Mouse (Mus musculus): ENCODE results near the gene Tm6sf2. TPM values are rescaled to one million over a fixed set of nuclear protein-coding genes. Genes with fewer than 3 reads are reported as not detected.

Tm6sf2 gene
- polyA plus RNA-seq (2012; fragmentation: generic; extraction: Trizol), result 0.57 TPM
- long read RNA-seq, experiment 1, result 0 reads
- long read RNA-seq, experiment 2, result 0 reads

- TF ChIP-seq MYOG (IDR thresholded peaks at IDR 0.05; ENCODE audit: control insufficient read depth, extremely low read depth, insufficient read length) (no peak), CTCF (IDR thresholded peaks at IDR 0.05; ENCODE audit: control insufficient read depth, insufficient read depth, insufficient read length) (no peak), FOSL1 (IDR thresholded peaks at IDR 0.05; ENCODE audit: insufficient read depth, low read length, poor library complexity, severe bottlenecking) (no peak), MYOD1 (IDR thresholded peaks at IDR 0.05; ENCODE audit: control insufficient read depth, insufficient read length, low read depth) (no peak), MAX (IDR thresholded peaks at IDR 0.05) (no peak), USF1 (IDR thresholded peaks at IDR 0.05; ENCODE audit: low read depth) (no peak), CEBPB (IDR thresholded peaks at IDR 0.05; ENCODE audit: low read depth) (no peak)
- Histone ChIP-seq H3K79me3 (ENCODE audit: low read depth) (no peaks in the 10 kb centered on the region), H3K36me3 (ENCODE audit: control insufficient read depth, insufficient read depth) (peaks cover 20% of the 10 kb centered on the region), H3K4me3 (ENCODE audit: insufficient read depth, poor library complexity, severe bottlenecking) (no peak within 1 kb of the TSS), H3ac (ENCODE audit: control insufficient read depth, insufficient read length, low read depth) (no peak within 1 kb of the TSS), H3K27me3 (ENCODE audit: control insufficient read depth, insufficient read depth, insufficient read length) (no peaks in the 10 kb centered on the region), H3K79me2 (ENCODE audit: control insufficient read depth, insufficient read depth) (no peaks in the 10 kb centered on the region)
These were observed at the start of gene Tm6sf2 for GRCm38 (mm10) chr8:70072441-70073069. TSS of gene Tm6sf2 (plus strand) at chr8:70072924.

- Histone ChIP-seq H3K79me3 (ENCODE audit: low read depth) (no peaks in the 10 kb centered on the region), H3K36me3 (ENCODE audit: control insufficient read depth, insufficient read depth) (peaks cover 66% of the 10 kb centered on the region), H3K27me3 (ENCODE audit: control insufficient read depth, insufficient read depth, insufficient read length) (no peaks in the 10 kb centered on the region), H3ac (ENCODE audit: control insufficient read depth, insufficient read length, low read depth) (no peak overlapping the region), H3K4me3 (ENCODE audit: insufficient read depth, poor library complexity, severe bottlenecking) (no peak overlapping the region), H3K79me2 (ENCODE audit: control insufficient read depth, insufficient read depth) (no peaks in the 10 kb centered on the region)
- no peak for TF ChIP-seq FOSL1 (IDR thresholded peaks at IDR 0.05; ENCODE audit: insufficient read depth, low read length, poor library complexity, severe bottlenecking)
- no peak for TF ChIP-seq USF1 (IDR thresholded peaks at IDR 0.05; ENCODE audit: low read depth)
- TF ChIP-seq CEBPB (IDR thresholded peaks at IDR 0.05; ENCODE audit: low read depth), result no peak
- TF ChIP-seq MYOG (IDR thresholded peaks at IDR 0.05; ENCODE audit: control insufficient read depth, extremely low read depth, insufficient read length), result no peak
- TF ChIP-seq CTCF (IDR thresholded peaks at IDR 0.05; ENCODE audit: control insufficient read depth, insufficient read depth, insufficient read length), result no peak
- no peak for TF ChIP-seq MYOD1 (IDR thresholded peaks at IDR 0.05; ENCODE audit: control insufficient read depth, insufficient read length, low read depth)
- no peak for TF ChIP-seq MAX (IDR thresholded peaks at IDR 0.05)
These were observed 49.1 kb upstream of the Tm6sf2 start for GRCm38 (mm10) chr8:70023596-70023995.

GRCm38 (mm10) chr8:70026151-70026550 lies 46.6 kb upstream of the Tm6sf2 start:
- TF ChIP-seq FOSL1 (IDR thresholded peaks at IDR 0.05; ENCODE audit: insufficient read depth, low read length, poor library complexity, severe bottlenecking) (no peak), MAX (IDR thresholded peaks at IDR 0.05) (no peak), USF1 (IDR thresholded peaks at IDR 0.05; ENCODE audit: low read depth) (no peak), CTCF (IDR thresholded peaks at IDR 0.05; ENCODE audit: control insufficient read depth, insufficient read depth, insufficient read length) (no peak), CEBPB (IDR thresholded peaks at IDR 0.05; ENCODE audit: low read depth) (no peak), MYOG (IDR thresholded peaks at IDR 0.05; ENCODE audit: control insufficient read depth, extremely low read depth, insufficient read length) (no peak), MYOD1 (IDR thresholded peaks at IDR 0.05; ENCODE audit: control insufficient read depth, insufficient read length, low read depth) (no peak)
- Histone ChIP-seq H3K36me3 (ENCODE audit: control insufficient read depth, insufficient read depth) (peaks cover 48% of the 10 kb centered on the region), H3K27me3 (ENCODE audit: control insufficient read depth, insufficient read depth, insufficient read length) (no peaks in the 10 kb centered on the region), H3ac (ENCODE audit: control insufficient read depth, insufficient read length, low read depth) (no peak overlapping the region), H3K79me3 (ENCODE audit: low read depth) (peaks cover 2% of the 10 kb centered on the region), H3K79me2 (ENCODE audit: control insufficient read depth, insufficient read depth) (no peaks in the 10 kb centered on the region), H3K4me3 (ENCODE audit: insufficient read depth, poor library complexity, severe bottlenecking) (no peak overlapping the region)

GRCm38 (mm10) chr8:70030255-70030654 lies 42.5 kb upstream of the Tm6sf2 start:
- Histone ChIP-seq H3K36me3 (ENCODE audit: control insufficient read depth, insufficient read depth) (peaks cover 23% of the 10 kb centered on the region), H3K27me3 (ENCODE audit: control insufficient read depth, insufficient read depth, insufficient read length) (no peaks in the 10 kb centered on the region), H3ac (ENCODE audit: control insufficient read depth, insufficient read length, low read depth) (no peak overlapping the region), H3K4me3 (ENCODE audit: insufficient read depth, poor library complexity, severe bottlenecking) (no peak overlapping the region), H3K79me3 (ENCODE audit: low read depth) (peaks cover 20% of the 10 kb centered on the region), H3K79me2 (ENCODE audit: control insufficient read depth, insufficient read depth) (peaks cover 27% of the 10 kb centered on the region)
- no peak for TF ChIP-seq MYOG (IDR thresholded peaks at IDR 0.05; ENCODE audit: control insufficient read depth, extremely low read depth, insufficient read length)
- no peak for TF ChIP-seq CTCF (IDR thresholded peaks at IDR 0.05; ENCODE audit: control insufficient read depth, insufficient read depth, insufficient read length)
- no peak for TF ChIP-seq MAX (IDR thresholded peaks at IDR 0.05)
- no peak for TF ChIP-seq CEBPB (IDR thresholded peaks at IDR 0.05; ENCODE audit: low read depth)
- no peak for TF ChIP-seq USF1 (IDR thresholded peaks at IDR 0.05; ENCODE audit: low read depth)
- no peak for TF ChIP-seq MYOD1 (IDR thresholded peaks at IDR 0.05; ENCODE audit: control insufficient read depth, insufficient read length, low read depth)
- TF ChIP-seq FOSL1 (IDR thresholded peaks at IDR 0.05; ENCODE audit: insufficient read depth, low read length, poor library complexity, severe bottlenecking), result no peak

GRCm38 (mm10) chr8:70037994-70038393 lies 34.7 kb upstream of the Tm6sf2 start:
- Histone ChIP-seq H3K4me3 (ENCODE audit: insufficient read depth, poor library complexity, severe bottlenecking) (no peak overlapping the region), H3K27me3 (ENCODE audit: control insufficient read depth, insufficient read depth, insufficient read length) (no peaks in the 10 kb centered on the region), H3ac (ENCODE audit: control insufficient read depth, insufficient read length, low read depth) (no peak overlapping the region), H3K79me3 (ENCODE audit: low read depth) (peaks cover 73% of the 10 kb centered on the region), H3K79me2 (ENCODE audit: control insufficient read depth, insufficient read depth) (peaks cover 98% of the 10 kb centered on the region), H3K36me3 (ENCODE audit: control insufficient read depth, insufficient read depth) (no peaks in the 10 kb centered on the region)
- TF ChIP-seq MYOG (IDR thresholded peaks at IDR 0.05; ENCODE audit: control insufficient read depth, extremely low read depth, insufficient read length) (no peak), FOSL1 (IDR thresholded peaks at IDR 0.05; ENCODE audit: insufficient read depth, low read length, poor library complexity, severe bottlenecking) (no peak), CTCF (IDR thresholded peaks at IDR 0.05; ENCODE audit: control insufficient read depth, insufficient read depth, insufficient read length) (no peak), USF1 (IDR thresholded peaks at IDR 0.05; ENCODE audit: low read depth) (no peak), MYOD1 (IDR thresholded peaks at IDR 0.05; ENCODE audit: control insufficient read depth, insufficient read length, low read depth) (no peak), CEBPB (IDR thresholded peaks at IDR 0.05; ENCODE audit: low read depth) (no peak), MAX (IDR thresholded peaks at IDR 0.05) (no peak)

Data from C2C12 (cell line).